Mouse (Mus musculus) bone marrow macrophage, adult 2 months (primary cell): ENCODE measurements around the gene Nipal3. TPM values are rescaled to one million over a fixed set of nuclear protein-coding genes. Genes with fewer than 3 reads are reported as not detected.
A peak's percentile ranks its signal among the peaks of the same experiment; 100 is the strongest.

ENCODE experiments used
- H3K27ac ChIP-seq: 2 replicates; pipeline ENCODE4 v1.5.1; 2012; ENCODE audit warnings: low read depth, low read length; ENCODE audit not compliant: insufficient read depth
- H3K4me1 ChIP-seq: 2 replicates; pipeline ENCODE4 v1.6.1; 2012; ENCODE audit warnings: low read length; ENCODE audit not compliant: control insufficient read depth, insufficient read depth
- H3K4me3 ChIP-seq: 2 replicates; pipeline ENCODE4 v1.5.1; 2012; ENCODE audit warnings: mild to moderate bottlenecking, low read length, moderate library complexity; ENCODE audit not compliant: insufficient read depth
- CTCF ChIP-seq: IDR thresholded peaks from 2 replicates; pipeline ENCODE4 v1.5.1; 2012; ENCODE audit warnings: low read depth, mild to moderate bottlenecking, low read length, moderate library complexity
- POLR2A ChIP-seq: IDR thresholded peaks from 2 replicates; pipeline ENCODE4 v1.6.1; 2012; ENCODE audit warnings: mild to moderate bottlenecking, low read depth, low read length, borderline replicate concordance
- polyA plus RNA-seq: library from polyadenylated mRNA; stranded (reverse); fragments of >200 nt; gene quantifications from 2 replicates; pipeline ENCODE4 v1.2.4, GENCODE M21; 2012; ENCODE audit not compliant: missing spikeins, insufficient read depth, insufficient read length

Gene Nipal3
- polyA plus RNA-seq, 1 experiment, result 15.9 TPM

DNA sequence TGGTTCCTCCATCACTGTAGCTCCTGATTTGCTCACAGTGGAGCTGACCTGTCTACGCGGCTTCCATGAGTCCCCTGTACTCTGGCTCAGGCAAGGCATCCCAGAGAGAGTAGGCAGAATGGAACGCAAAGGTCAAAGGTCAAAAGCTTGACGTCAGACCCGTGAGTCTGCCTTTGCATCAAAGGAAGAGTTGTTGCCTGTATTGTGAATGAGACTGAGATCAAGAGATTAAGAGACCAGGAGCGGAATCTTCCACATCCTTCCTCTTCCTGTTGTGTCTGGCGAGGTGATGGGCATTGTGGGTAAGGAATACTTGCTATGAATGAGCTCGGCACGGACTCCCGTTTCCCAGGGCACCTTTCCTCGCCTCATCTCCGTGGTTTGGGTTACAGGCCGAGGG, 58.5 kb downstream of the Nipal3 start:
- Histone ChIP-seq H3K4me3 (no peak overlapping the region), H3K4me1 (peaks cover 23% of the 10 kb centered on the region), H3K27ac (no peak overlapping the region)
- TF ChIP-seq POLR2A (no peak), CTCF (no peak)

DNA sequence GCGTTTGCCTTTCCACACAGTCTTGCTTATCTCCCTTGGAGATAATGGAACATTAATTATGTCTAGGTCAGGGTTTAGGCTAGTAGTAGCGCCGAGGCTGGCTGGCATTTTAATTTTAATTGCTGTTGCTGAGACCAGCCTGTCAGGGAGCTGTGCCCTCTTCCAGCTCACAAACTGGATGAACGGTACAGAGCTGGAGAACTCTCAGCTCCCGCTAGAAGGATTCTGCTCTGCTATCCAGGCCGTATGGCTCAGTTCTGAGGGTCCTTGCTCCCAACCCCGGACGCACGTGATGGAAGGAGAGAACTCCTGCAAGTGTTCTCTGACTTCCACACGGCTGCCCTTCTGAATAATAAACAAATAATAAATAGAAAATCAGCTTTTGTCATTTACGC, 60.4 kb downstream of the Nipal3 start:
- H3K27ac ChIP-seq, result peak overlapping the region; percentile 79
- peaks cover 20% of the 10 kb centered on the region for H3K4me1 ChIP-seq
- peak overlapping the region; percentile 66 for H3K4me3 ChIP-seq
- TF ChIP-seq CTCF (no peak), POLR2A (no peak)

- TF ChIP-seq CTCF, result no peak
- no peak; the same call in 1 of the 2 replicates for TF ChIP-seq POLR2A
- peak within 1 kb of the TSS; percentile 79 for H3K27ac ChIP-seq
- peak within 1 kb of the TSS; percentile 92 for H3K4me3 ChIP-seq
- H3K4me1 ChIP-seq, result peaks cover 20% of the 10 kb centered on the region
These were observed 61.1 kb downstream of the Nipal3 start, which contains the start of gene Rcan3 for GRCm38 (mm10) chr4:135433443-135434394. Rcan3 (minus strand) TSS chr4:135433853.

- TF ChIP-seq POLR2A (no peak), CTCF (no peak)
- peaks cover 21% of the 10 kb centered on the region for H3K4me1 ChIP-seq
- no peak overlapping the region; the same call in 1 of the 2 replicates for H3K27ac ChIP-seq
- H3K4me3 ChIP-seq, result peak overlapping the region; percentile 92
These were observed 61.8 kb downstream of the Nipal3 start for GRCm38 (mm10) chr4:135433086-135433442.

- no peak overlapping the region for H3K27ac ChIP-seq
- TF ChIP-seq POLR2A (no peak), CTCF (no peak)
- no peak overlapping the region for H3K4me3 ChIP-seq
- H3K4me1 ChIP-seq, result peaks cover 23% of the 10 kb centered on the region
These were observed 64.7 kb downstream of the Nipal3 start for GRCm38 (mm10) chr4:135429990-135430760.

DNA sequence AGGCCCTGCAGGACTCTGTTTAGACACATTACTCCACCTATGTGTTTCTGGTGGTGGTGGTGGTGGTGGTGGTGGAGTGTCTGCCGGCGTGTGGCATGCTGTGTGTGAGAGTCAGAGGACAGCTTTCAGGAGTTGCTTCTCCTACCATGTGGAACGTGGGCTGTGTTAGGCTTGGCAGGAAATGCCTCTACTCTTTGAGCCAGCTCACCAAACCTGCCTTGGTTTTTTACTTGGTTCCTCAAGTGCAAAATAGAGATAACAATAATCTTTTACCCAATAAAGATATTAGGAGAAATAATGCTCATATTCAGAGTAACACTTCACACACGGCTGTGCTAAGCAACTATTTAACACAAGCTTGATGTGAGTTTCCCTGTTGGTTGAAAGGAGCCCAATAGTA, 65.5 kb downstream of the Nipal3 start:
- peaks cover 19% of the 10 kb centered on the region for H3K4me1 ChIP-seq
- no peak overlapping the region for H3K4me3 ChIP-seq
- H3K27ac ChIP-seq, result no peak overlapping the region
- no peak for TF ChIP-seq POLR2A

GRCm38 (mm10) chr4:135426587-135426986, 68.3 kb downstream of the Nipal3 start:
- no peak for TF ChIP-seq CTCF
- TF ChIP-seq POLR2A, result no peak
- H3K27ac ChIP-seq, result no peak overlapping the region
- peaks cover 13% of the 10 kb centered on the region for H3K4me1 ChIP-seq
- H3K4me3 ChIP-seq, result no peak overlapping the region

GRCm38 (mm10) chr4:135425625-135426024, 69.2 kb downstream of the Nipal3 start:
- Histone ChIP-seq H3K4me1 (peaks cover 13% of the 10 kb centered on the region), H3K4me3 (no peak overlapping the region), H3K27ac (no peak overlapping the region)
- TF ChIP-seq CTCF (no peak), POLR2A (no peak)

DNA sequence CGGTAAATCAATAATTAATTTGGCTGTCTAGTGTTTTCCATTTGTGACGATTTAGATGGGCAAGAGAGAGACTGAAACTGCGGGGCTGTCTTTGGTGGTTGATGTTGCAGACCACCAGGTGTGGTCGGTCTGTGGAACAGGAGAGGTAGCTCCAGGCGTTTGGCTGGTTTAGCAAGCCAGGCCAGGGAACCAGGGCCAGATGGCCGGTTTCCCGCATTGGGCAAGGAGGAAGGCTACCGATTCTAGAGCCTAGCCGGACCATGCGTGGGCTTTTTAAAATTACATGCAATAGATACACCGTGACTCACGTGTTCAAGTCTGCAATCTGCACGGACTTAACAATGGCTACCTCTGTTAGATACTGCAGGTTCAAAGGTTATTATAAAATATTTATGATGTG, 73.9 kb downstream of the Nipal3 start:
- H3K4me3 ChIP-seq, result no peak overlapping the region
- H3K4me1 ChIP-seq, result peaks cover 6% of the 10 kb centered on the region
- TF ChIP-seq CTCF (no peak), POLR2A (no peak)
- no peak overlapping the region for H3K27ac ChIP-seq

DNA sequence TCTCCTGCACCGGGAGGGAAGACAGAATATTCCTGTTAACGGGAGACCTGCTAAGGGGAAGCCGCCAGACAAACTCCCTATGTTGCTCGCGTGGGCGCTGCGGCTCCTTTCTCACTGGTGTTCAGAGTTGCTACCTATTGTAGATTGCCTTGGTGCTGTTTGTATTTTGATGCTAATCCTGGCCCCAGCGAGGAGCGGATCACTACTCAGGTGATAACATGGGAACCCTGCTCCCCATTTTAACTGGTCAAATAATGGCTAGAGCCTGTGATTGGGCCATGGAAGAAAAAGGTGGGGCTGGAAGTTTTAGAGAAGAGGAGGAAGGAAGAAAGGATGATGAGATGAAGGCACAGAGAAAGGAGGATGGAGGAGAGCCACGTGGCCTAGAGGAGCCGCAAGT, 74.4 kb downstream of the Nipal3 start:
- Histone ChIP-seq H3K4me3 (no peak overlapping the region), H3K27ac (no peak overlapping the region), H3K4me1 (peaks cover 6% of the 10 kb centered on the region)
- TF ChIP-seq POLR2A, result no peak
